Mouse (Mus musculus) limb, embryonic 14.5 days (tissue): Measurements from ENCODE around the gene Gsta2. TPM values are rescaled to one million over a fixed set of nuclear protein-coding genes. Genes with fewer than 3 reads are reported as not detected.
"Not testable (repeated sequence)": the region's sequence is repeated elsewhere in the genome, so short reads cannot be mapped to it uniquely, and the experiment has no call there.

ENCODE experiments used
- ATAC-seq: fragments of 200-750 bp; cut with Nextera tagmentation; 2 replicates; pipeline ENCODE4 v1.8.0; 2017; ENCODE audit warnings: low read depth, moderate number of reproducible peaks, moderate TSS enrichment; ENCODE audit not compliant: low FRiP score
- DNase-seq: peaks from one replicate; pipeline ENCODE4 v3.0.0-alpha.2; 2015; ENCODE audit warnings: low spot score
- H3K27ac ChIP-seq: fragments of 300-500 bp; sonication (generic); replicated peaks from 2 replicates; pipeline ENCODE4 v1.5.1; 2014; ENCODE audit warnings: low read depth, mild to moderate bottlenecking, low read length, moderate library complexity, mixed read lengths
- H3K27me3 ChIP-seq: fragments of 300-500 bp; sonication (generic); 2 replicates; pipeline ENCODE4 v1.6.1; 2014; ENCODE audit warnings: low read length, mixed read lengths; ENCODE audit not compliant: control insufficient read depth, insufficient read depth
- H3K36me3 ChIP-seq: fragments of 300-500 bp; sonication (generic); 2 replicates; pipeline ENCODE4 v1.6.1; 2014; ENCODE audit warnings: mild to moderate bottlenecking, low read length, moderate library complexity, mixed read lengths; ENCODE audit not compliant: control insufficient read depth, insufficient read depth
- H3K4me1 ChIP-seq: fragments of 300-500 bp; sonication (generic); 2 replicates; pipeline ENCODE4 v1.6.1; 2014; ENCODE audit warnings: antibody characterized with exemption, low read length, mixed read lengths; ENCODE audit not compliant: control insufficient read depth, insufficient read depth
- H3K4me2 ChIP-seq: fragments of 300-500 bp; sonication (generic); replicated peaks from 2 replicates; pipeline ENCODE4 v1.6.1; 2014; ENCODE audit warnings: low read depth, mild to moderate bottlenecking, low read length, moderate library complexity; ENCODE audit not compliant: severe bottlenecking
- H3K4me3 ChIP-seq: fragments of 300-500 bp; sonication (generic); replicated peaks from 2 replicates; pipeline ENCODE4 v1.5.1; 2014; ENCODE audit warnings: low read length
- H3K9ac ChIP-seq: fragments of 300-500 bp; sonication (generic); 2 replicates; pipeline ENCODE4 v1.6.1; 2014; ENCODE audit warnings: mild to moderate bottlenecking, low read depth, low read length, moderate library complexity; ENCODE audit not compliant: severe bottlenecking
- H3K9me3 ChIP-seq: fragments of 300-500 bp; sonication (generic); 2 replicates; pipeline ENCODE4 v1.6.1; 2016; ENCODE audit warnings: low read length; ENCODE audit not compliant: control insufficient read depth
- WGBS: fragments of 180-500 bp; shearing (Covaris S2); extraction: QIAGEN DNeasy Blood & Tissue Kit; methylation state at CpG from one replicate; pipeline ENCODE4 v1.1.7; 2014; 5-methylcytosine and 5-hydroxymethylcytosine counted together
- polyA plus RNA-seq, 2 experiments: library from polyadenylated mRNA; depleted of rRNA in 1 of 2; stranded (reverse) in 1 of 2; unstranded in 1 of 2; fragments of >200 nt; fragmentation: Nextera tagmentation in 1 of 2; extraction: Ambion mirVana in 1 of 2; gene quantifications; 2 replicates each; pipeline versions ENCODE4 v1.2.1 to v1.2.3; 2012 to 2014

The Gsta2 gene
- polyA plus RNA-seq, 2 experiments = 3.0 to 7.8 TPM

GRCm38 (mm10) chr9:78292462-78292861 lies 63.1 kb downstream of the Gsta2 start:
- not testable (repeated sequence) for H3K4me1 ChIP-seq, ATAC-seq, H3K27me3 ChIP-seq, DNase-seq, H3K27ac ChIP-seq, H3K9ac ChIP-seq, H3K36me3 ChIP-seq, H3K9me3 ChIP-seq, H3K4me2 ChIP-seq, H3K4me3 ChIP-seq
- 57% methylated on average over 8 of the region's 8 CpGs for WGBS

GRCm38 (mm10) chr9:78289723-78290122 lies 65.9 kb downstream of the Gsta2 start, which contains the start of gene Gm10639:
Gene Gm10639, plus strand, starts transcription at chr9:78289923.
- H3K36me3 ChIP-seq, H3K4me3 ChIP-seq, H3K27me3 ChIP-seq, H3K4me2 ChIP-seq, H3K4me1 ChIP-seq, H3K9me3 ChIP-seq, DNase-seq, H3K27ac ChIP-seq, H3K9ac ChIP-seq, ATAC-seq: not testable (repeated sequence)
- WGBS = 85% methylated on average over 3 of the region's 3 CpGs

GRCm38 (mm10) chr9:78289063-78289462 lies 66.5 kb downstream of the Gsta2 start:
- H3K4me1 ChIP-seq, DNase-seq, H3K4me3 ChIP-seq, H3K36me3 ChIP-seq, H3K27me3 ChIP-seq, ATAC-seq, H3K9ac ChIP-seq, H3K9me3 ChIP-seq, H3K27ac ChIP-seq, H3K4me2 ChIP-seq: not testable (repeated sequence)
- no CpG with 5 or more reads among the region's 1 CpGs for WGBS

- 76% methylated on average over 3 of the region's 4 CpGs for WGBS
- H3K9me3 ChIP-seq, ATAC-seq, H3K9ac ChIP-seq, DNase-seq, H3K36me3 ChIP-seq, H3K4me2 ChIP-seq, H3K4me3 ChIP-seq, H3K4me1 ChIP-seq, H3K27ac ChIP-seq, H3K27me3 ChIP-seq: not testable (repeated sequence)
Measured at GRCm38 (mm10) chr9:78282002-78282711, 73.4 kb downstream of the Gsta2 start.

Other genes with a start within 250 kb of the Gsta2 start
- gene Fbxo9, start 246.7 kb downstream of the Gsta2 start, polyA plus RNA-seq (2012; rRNA removed) = 61.4 and 65.6 TPM in 2 replicates
- gene Fbxo9, start 246.7 kb downstream of the Gsta2 start, polyA plus RNA-seq (2014; fragmentation: Nextera tagmentation; extraction: Ambion mirVana) = 43.6 and 44.2 TPM in 2 replicates
- 31.0 and 35.2 TPM in 2 replicates for gene Ick, start 246.6 kb downstream of the Gsta2 start, polyA plus RNA-seq (2012; rRNA removed)
- gene Ick, start 246.6 kb downstream of the Gsta2 start, polyA plus RNA-seq (2014; fragmentation: Nextera tagmentation; extraction: Ambion mirVana) = 25.4 and 29.3 TPM in 2 replicates
- 35.2 and 47.5 TPM in 2 replicates for gene Gsta4, start 173.0 kb downstream of the Gsta2 start, polyA plus RNA-seq (2012; rRNA removed)
- gene Gsta4, start 173.0 kb downstream of the Gsta2 start, polyA plus RNA-seq (2014; fragmentation: Nextera tagmentation; extraction: Ambion mirVana) = 68.2 and 76.4 TPM in 2 replicates
- 0.55 TPM in 1 of 2 replicates, not detected in the other for gene Gsta1, start 125.1 kb downstream of the Gsta2 start, polyA plus RNA-seq (2012; rRNA removed)
- 0.90 and 3.2 TPM in 2 replicates for gene Gsta1, start 125.1 kb downstream of the Gsta2 start, polyA plus RNA-seq (2014; fragmentation: Nextera tagmentation; extraction: Ambion mirVana)
- 0.42 and 0.70 TPM in 2 replicates for gene Gm3776, start 98.7 kb downstream of the Gsta2 start, polyA plus RNA-seq (2012; rRNA removed)
- gene Gm3776, start 98.7 kb downstream of the Gsta2 start, polyA plus RNA-seq (2014; fragmentation: Nextera tagmentation; extraction: Ambion mirVana) = 1.5 and 2.6 TPM in 2 replicates
- not detected in 2 replicates for gene Gm10639, start 65.9 kb downstream of the Gsta2 start, polyA plus RNA-seq (2012; rRNA removed)
- gene Gm10639, start 65.9 kb downstream of the Gsta2 start, polyA plus RNA-seq (2014; fragmentation: Nextera tagmentation; extraction: Ambion mirVana) = not detected in 2 replicates
- gene Omt2a, start 41.0 kb downstream of the Gsta2 start, polyA plus RNA-seq (2012; rRNA removed) = not detected in 2 replicates
- gene Omt2a, start 41.0 kb downstream of the Gsta2 start, polyA plus RNA-seq (2014; fragmentation: Nextera tagmentation; extraction: Ambion mirVana) = not detected in 2 replicates
- not detected in 2 replicates for gene Omt2b, start 28.2 kb downstream of the Gsta2 start, polyA plus RNA-seq (2012; rRNA removed)
- not detected in 2 replicates for gene Omt2b, start 28.2 kb downstream of the Gsta2 start, polyA plus RNA-seq (2014; fragmentation: Nextera tagmentation; extraction: Ambion mirVana)
- 0.67 and 0.92 TPM in 2 replicates for gene Dppa5a, start 12.4 kb upstream of the Gsta2 start, polyA plus RNA-seq (2012; rRNA removed)
- 0.70 and 0.76 TPM in 2 replicates for gene Dppa5a, start 12.4 kb upstream of the Gsta2 start, polyA plus RNA-seq (2014; fragmentation: Nextera tagmentation; extraction: Ambion mirVana)
- 2.0 and 2.2 TPM in 2 replicates for gene Ooep, start 22.9 kb upstream of the Gsta2 start, polyA plus RNA-seq (2012; rRNA removed)
- 3.6 TPM in 2 replicates for gene Ooep, start 22.9 kb upstream of the Gsta2 start, polyA plus RNA-seq (2014; fragmentation: Nextera tagmentation; extraction: Ambion mirVana)
- gene Ddx43, start 40.0 kb upstream of the Gsta2 start, polyA plus RNA-seq (2012; rRNA removed) = 0.72 and 1.0 TPM in 2 replicates
- gene Ddx43, start 40.0 kb upstream of the Gsta2 start, polyA plus RNA-seq (2014; fragmentation: Nextera tagmentation; extraction: Ambion mirVana) = 0.26 and 0.43 TPM in 2 replicates
- gene Cgas, start 87.4 kb upstream of the Gsta2 start, polyA plus RNA-seq (2012; rRNA removed) = 3.9 and 4.3 TPM in 2 replicates
- 2.4 and 2.8 TPM in 2 replicates for gene Cgas, start 87.4 kb upstream of the Gsta2 start, polyA plus RNA-seq (2014; fragmentation: Nextera tagmentation; extraction: Ambion mirVana)
- gene Mto1, start 92.4 kb upstream of the Gsta2 start, polyA plus RNA-seq (2012; rRNA removed) = 19.2 and 20.3 TPM in 2 replicates
- gene Mto1, start 92.4 kb upstream of the Gsta2 start, polyA plus RNA-seq (2014; fragmentation: Nextera tagmentation; extraction: Ambion mirVana) = 22.7 and 23.3 TPM in 2 replicates
- gene Gm17324, start 93.0 kb upstream of the Gsta2 start, polyA plus RNA-seq (2012; rRNA removed) = 0.15 and 0.18 TPM in 2 replicates
- gene Gm17324, start 93.0 kb upstream of the Gsta2 start, polyA plus RNA-seq (2014; fragmentation: Nextera tagmentation; extraction: Ambion mirVana) = 0.39 and 0.83 TPM in 2 replicates
- gene Eef1a1, start 133.4 kb upstream of the Gsta2 start, polyA plus RNA-seq (2012; rRNA removed) = 7,521 and 9,083 TPM in 2 replicates
- gene Eef1a1, start 133.4 kb upstream of the Gsta2 start, polyA plus RNA-seq (2014; fragmentation: Nextera tagmentation; extraction: Ambion mirVana) = 6,070 and 6,314 TPM in 2 replicates
- gene Slc17a5, start 232.3 kb upstream of the Gsta2 start, polyA plus RNA-seq (2012; rRNA removed) = 12.1 and 13.0 TPM in 2 replicates
- gene Slc17a5, start 232.3 kb upstream of the Gsta2 start, polyA plus RNA-seq (2014; fragmentation: Nextera tagmentation; extraction: Ambion mirVana) = 15.1 and 18.0 TPM in 2 replicates